Mouse (Mus musculus): ENCODE results near the gene Aig1.

Gene Aig1

DNA sequence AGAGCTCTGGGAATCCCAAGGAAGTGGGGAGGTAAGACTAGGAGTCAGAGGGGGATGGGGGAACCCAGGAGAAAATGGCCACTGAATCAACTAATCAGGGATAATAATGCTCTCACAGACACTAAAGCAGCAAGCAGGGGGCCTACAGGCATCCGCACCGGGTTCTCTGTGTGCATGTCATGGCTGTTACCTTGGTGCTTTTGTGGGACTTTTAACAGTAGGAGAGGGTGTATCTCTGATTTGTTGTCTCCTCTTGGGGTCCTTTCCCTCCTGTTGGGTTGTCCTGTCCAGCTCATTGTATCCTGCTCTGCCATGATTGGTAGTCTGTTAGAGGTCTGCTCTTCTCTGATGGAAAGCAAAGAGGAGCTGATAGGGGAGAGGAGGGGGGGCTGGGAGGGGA, 19.6 kb downstream of the Aig1 start:
- DNase-seq (ENCODE audit: low spot score in 2 of 2) = no peak

DNA sequence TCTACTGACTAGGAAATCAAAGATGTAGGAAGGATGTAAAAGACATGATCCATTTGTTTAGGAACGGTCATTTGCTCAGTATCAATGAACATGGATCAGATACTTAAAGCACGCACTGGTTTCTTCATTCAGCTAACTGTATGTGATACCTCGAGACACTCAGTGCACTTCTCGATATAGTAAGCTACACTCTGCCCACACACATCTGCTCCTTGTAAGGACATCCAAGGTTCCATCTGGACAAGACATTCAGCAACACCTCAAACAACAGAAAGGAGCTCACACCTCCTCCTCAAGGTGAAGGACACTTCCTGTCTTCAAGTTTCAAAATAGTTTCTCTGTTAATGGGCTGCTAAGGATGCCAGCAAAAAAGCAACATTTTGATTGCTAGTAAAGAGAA, 23.9 kb downstream of the Aig1 start:
- no peak for DNase-seq (ENCODE audit: low spot score in 2 of 2)

DNA sequence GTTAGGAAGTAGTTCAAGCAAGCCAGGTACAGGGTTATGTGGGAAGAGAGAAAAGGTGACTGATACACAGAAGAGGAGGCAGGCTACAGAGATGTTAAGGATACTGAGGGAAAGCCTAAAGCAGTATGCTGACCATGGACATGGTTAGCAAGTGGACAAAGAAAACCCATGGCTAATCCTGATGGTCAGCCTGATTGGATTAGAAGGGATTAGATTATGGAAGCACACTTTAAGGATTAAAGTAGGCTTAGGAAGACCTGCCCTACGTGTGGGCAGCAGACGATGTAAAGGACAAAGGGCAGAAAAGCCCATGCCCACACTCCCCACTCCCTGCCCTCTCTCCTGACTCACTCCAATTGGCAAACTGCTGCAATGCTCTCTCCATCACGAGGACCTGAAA, 25.0 kb downstream of the Aig1 start:
- no peak for DNase-seq (ENCODE audit: low spot score in 2 of 2)

DNA sequence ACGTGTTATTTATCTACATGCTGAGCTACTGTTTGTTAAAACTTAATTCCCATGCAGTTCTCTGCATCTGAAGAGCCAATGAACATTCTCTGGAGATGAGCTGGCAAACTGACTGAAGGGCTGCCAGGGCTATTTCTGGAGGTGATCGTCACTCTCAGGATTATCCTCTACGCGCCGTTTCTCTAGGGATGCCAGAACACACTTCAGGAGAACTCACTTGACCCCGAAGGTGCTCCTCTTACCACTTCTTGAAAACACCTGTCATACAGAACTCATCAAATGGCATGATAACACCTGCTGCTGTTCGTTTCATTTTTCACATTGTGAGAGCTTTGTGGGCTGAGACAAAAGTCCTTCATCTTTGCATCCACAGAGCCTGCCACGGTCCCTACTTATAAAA, 25.9 kb downstream of the Aig1 start:
- no peak for DNase-seq (ENCODE audit: low spot score in 2 of 2)

GRCm38 (mm10) chr10:13838511-13839126, 30.2 kb downstream of the Aig1 start:
- no peak for DNase-seq (ENCODE audit: low spot score in 2 of 2)

GRCm38 (mm10) chr10:13837709-13838456, 30.9 kb downstream of the Aig1 start:
- no peak for DNase-seq (ENCODE audit: low spot score in 2 of 2)

GRCm38 (mm10) chr10:13836956-13837355, 31.8 kb downstream of the Aig1 start:
- no peak for DNase-seq (ENCODE audit: low spot score in 2 of 2)

GRCm38 (mm10) chr10:13835737-13836475, 32.9 kb downstream of the Aig1 start:
- peak in 1 of 2 experiments; percentile 58 for DNase-seq (ENCODE audit: low spot score in 2 of 2)

DNA sequence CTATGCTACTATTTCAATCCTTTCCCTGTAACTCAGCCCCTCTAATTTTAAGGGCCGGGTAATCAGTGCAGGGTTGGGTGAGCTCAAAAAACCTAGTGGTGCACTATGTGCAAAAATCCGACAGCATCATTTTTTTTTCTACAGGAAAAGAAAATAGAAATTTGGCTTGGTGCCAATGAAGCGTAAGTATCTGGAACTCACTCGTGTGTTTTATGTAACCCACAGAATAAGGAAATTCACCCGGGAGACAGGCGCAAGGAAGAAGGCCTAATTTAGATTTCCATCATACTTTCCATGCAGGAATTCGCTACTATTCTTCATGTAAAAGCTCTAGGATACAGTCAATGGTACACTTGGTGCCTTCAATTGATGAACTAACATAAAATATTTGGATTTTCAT, 34.7 kb downstream of the Aig1 start:
- DNase-seq (ENCODE audit: low spot score in 2 of 2) = no peak

DNA sequence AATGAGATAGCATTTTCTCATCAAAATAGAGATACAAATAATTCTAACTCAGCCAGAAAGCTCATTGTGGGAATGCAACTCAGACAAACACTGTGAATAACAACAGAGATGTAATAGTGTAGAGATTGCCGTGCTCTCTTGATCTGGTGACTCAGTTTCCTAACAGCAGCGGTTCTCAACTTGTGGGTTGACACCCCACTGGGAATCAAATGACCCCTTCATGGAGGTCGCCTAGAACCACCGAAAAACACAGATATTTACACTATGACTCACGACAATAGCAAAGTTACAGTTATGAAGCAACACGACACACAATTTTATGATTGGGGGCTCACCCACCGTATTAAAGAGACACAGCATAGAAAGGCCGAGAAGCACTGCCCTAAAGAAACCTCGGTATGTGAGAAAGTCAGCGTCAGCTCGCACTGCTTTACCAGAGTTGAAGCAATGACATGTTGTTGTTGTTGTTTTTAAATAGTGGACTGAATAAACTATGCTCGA, 35.7 kb downstream of the Aig1 start:
- DNase-seq (ENCODE audit: low spot score in 2 of 2) = no peak

GRCm38 (mm10) chr10:13832546-13833033, 36.2 kb downstream of the Aig1 start:
- no peak for DNase-seq (ENCODE audit: low spot score in 2 of 2)

- DNase-seq (ENCODE audit: low spot score in 2 of 2) = no peak
These were observed 41.6 kb downstream of the Aig1 start for GRCm38 (mm10) chr10:13827150-13827549.

- DNase-seq (ENCODE audit: low spot score in 2 of 2) = no peak
These were observed 55.2 kb downstream of the Aig1 start for GRCm38 (mm10) chr10:13813591-13813990.

- no peak for DNase-seq (ENCODE audit: low spot score in 2 of 2)
These were observed 60.5 kb downstream of the Aig1 start for GRCm38 (mm10) chr10:13808291-13808690.

- no peak for DNase-seq (ENCODE audit: low spot score in 2 of 2)
These were observed 62.0 kb downstream of the Aig1 start for GRCm38 (mm10) chr10:13806806-13807205.

- peak in 1 of 2 experiments; percentile 17 for DNase-seq (ENCODE audit: low spot score in 2 of 2)
These were observed 67.5 kb downstream of the Aig1 start for GRCm38 (mm10) chr10:13801296-13801695.

- no peak for DNase-seq (ENCODE audit: low spot score in 2 of 2)
These were observed 75.3 kb downstream of the Aig1 start for GRCm38 (mm10) chr10:13793458-13793857.

DNA sequence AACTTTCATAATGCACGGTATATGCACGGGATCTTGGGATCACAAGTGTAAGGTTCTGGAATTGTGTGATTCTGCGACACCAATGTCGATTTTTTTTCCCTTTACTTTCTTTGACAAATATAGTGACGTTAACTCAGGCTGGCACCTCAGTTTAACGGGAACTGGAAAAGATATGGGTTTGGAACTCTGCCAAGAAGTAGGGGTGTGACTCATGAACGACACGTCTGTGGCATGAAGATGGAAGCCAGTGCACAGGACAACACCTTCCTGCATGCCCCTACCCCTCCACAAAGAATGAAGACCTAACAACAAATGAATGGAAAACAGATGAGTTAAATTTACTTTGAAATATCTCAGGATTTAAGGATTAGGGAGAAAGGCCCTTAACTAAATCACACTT, 76.0 kb downstream of the Aig1 start:
- DNase-seq (ENCODE audit: low spot score in 2 of 2) = no peak

- no peak for DNase-seq (ENCODE audit: low spot score in 2 of 2)
These were observed 79.2 kb downstream of the Aig1 start for GRCm38 (mm10) chr10:13789604-13790003.

DNA sequence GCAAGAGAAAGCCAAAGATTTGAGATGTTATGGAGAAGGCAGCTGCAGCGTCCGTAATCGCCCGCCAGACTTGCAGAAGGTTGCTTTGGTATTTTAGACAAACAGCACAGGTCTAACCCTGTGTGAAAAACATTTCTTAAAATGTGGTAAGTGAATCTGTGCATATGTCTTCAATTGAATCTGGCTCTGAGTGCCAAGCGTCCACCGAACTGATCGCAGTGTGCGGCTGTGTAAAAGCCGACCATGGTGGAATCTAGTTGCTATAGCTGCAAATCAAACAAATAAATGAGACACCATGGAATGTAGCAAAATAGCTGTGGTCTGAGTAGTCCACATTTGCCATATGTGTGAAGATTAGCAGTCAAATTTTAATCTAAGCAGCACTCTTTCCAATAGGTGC, 80.7 kb downstream of the Aig1 start:
- DNase-seq (ENCODE audit: low spot score in 2 of 2) = no peak

- DNase-seq (ENCODE audit: low spot score in 2 of 2) = no peak
These were observed 86.0 kb downstream of the Aig1 start for GRCm38 (mm10) chr10:13782774-13783173.

- DNase-seq (ENCODE audit: low spot score in 2 of 2) = no peak
These were observed 86.5 kb downstream of the Aig1 start for GRCm38 (mm10) chr10:13782235-13782757.
